Mouse (Mus musculus) forebrain, embryonic 11.5 days (tissue): ENCODE results near the gene Sh3bp5. TPM values are rescaled to one million over a fixed set of nuclear protein-coding genes. Genes with fewer than 3 reads are reported as not detected.

Source experiments
- ATAC-seq: fragments of 200-750 bp; cut with Nextera tagmentation; replicated peaks from 2 replicates; pipeline ENCODE4 v1.8.0; 2017; ENCODE audit warnings: moderate TSS enrichment; ENCODE audit not compliant: low FRiP score
- DNase-seq: peaks from one replicate; pipeline ENCODE4 v3.0.0-alpha.2; 2017; ENCODE audit warnings: low spot score
- H3K27ac ChIP-seq: fragments of 300-500 bp; sonication (generic); 2 replicates; pipeline ENCODE4 v1.5.1; 2014; ENCODE audit warnings: low read depth, low read length
- H3K27me3 ChIP-seq: fragments of 300-500 bp; sonication (generic); 2 replicates; pipeline ENCODE4 v1.6.1; 2014; ENCODE audit warnings: mild to moderate bottlenecking, low read length, mixed read lengths; ENCODE audit not compliant: control insufficient read depth, insufficient read depth
- H3K36me3 ChIP-seq: fragments of 300-500 bp; sonication (generic); 2 replicates; pipeline ENCODE4 v1.6.1; 2014; ENCODE audit warnings: mild to moderate bottlenecking, low read length, moderate library complexity, mixed read lengths; ENCODE audit not compliant: control insufficient read depth, insufficient read depth
- H3K4me1 ChIP-seq: fragments of 300-500 bp; sonication (generic); replicated peaks from 2 replicates; pipeline ENCODE4 v1.6.1; 2014; ENCODE audit warnings: low read length, mixed read lengths; ENCODE audit not compliant: control insufficient read depth, insufficient read depth
- H3K4me2 ChIP-seq: fragments of 300-500 bp; sonication (generic); 2 replicates; pipeline ENCODE4 v1.6.1; 2014; ENCODE audit warnings: low read depth, mild to moderate bottlenecking, low read length, moderate library complexity, mixed read lengths; ENCODE audit not compliant: severe bottlenecking
- H3K4me3 ChIP-seq: fragments of 300-500 bp; sonication (generic); 2 replicates; pipeline ENCODE4 v1.5.1; 2014; ENCODE audit warnings: low read depth, low read length
- H3K9ac ChIP-seq: fragments of 300-500 bp; sonication (generic); 2 replicates; pipeline ENCODE4 v1.6.1; 2014; ENCODE audit warnings: low read length
- H3K9me3 ChIP-seq: fragments of 300-500 bp; sonication (generic); 2 replicates; pipeline ENCODE4 v1.6.1; 2016; ENCODE audit warnings: low read length, mixed read lengths; ENCODE audit not compliant: control insufficient read depth
- WGBS: fragments of 180-500 bp; shearing (Covaris S2); extraction: QIAGEN DNeasy Blood & Tissue Kit; methylation state at CpG from one replicate; pipeline ENCODE4 v1.1.7; 2014; 5-methylcytosine and 5-hydroxymethylcytosine counted together
- polyA plus RNA-seq: library from polyadenylated mRNA; unstranded; fragments of >200 nt; fragmentation: Nextera tagmentation; extraction: Ambion mirVana; gene quantifications from 2 replicates; pipeline ENCODE4 v1.2.1, GENCODE M21; 2014

Gene Sh3bp5
- polyA plus RNA-seq, 1 experiment from 2014 or later: 17.4 TPM

- Histone ChIP-seq H3K36me3 (no peaks in the 10 kb centered on the region), H3K27ac (no peak overlapping the region), H3K27me3 (no peaks in the 10 kb centered on the region; the same call in 1 of the 2 replicates), H3K4me2 (no peak overlapping the region), H3K4me3 (no peak overlapping the region), H3K9ac (no peak overlapping the region), H3K4me1 (no peaks in the 10 kb centered on the region; the same call in 1 of the 2 replicates), H3K9me3 (no peaks in the 10 kb centered on the region)
- no peak for DNase-seq
- no peak for ATAC-seq
- 54% methylated on average over 5 of the region's 5 CpGs for WGBS
Measured at GRCm38 (mm10) chr14:31325551-31325950, 110.3 kb downstream of the Sh3bp5 start.

- DNase-seq (no peak), ATAC-seq (no peak)
- H3K4me2 ChIP-seq: no peak overlapping the region
- no peaks in the 10 kb centered on the region for H3K36me3 ChIP-seq
- H3K27ac ChIP-seq: no peak overlapping the region
- no peaks in the 10 kb centered on the region for H3K27me3 ChIP-seq
- no peaks in the 10 kb centered on the region for H3K9me3 ChIP-seq
- H3K4me1 ChIP-seq: no peaks in the 10 kb centered on the region; the same call in 1 of the 2 replicates
- no peak overlapping the region for H3K4me3 ChIP-seq
- no peak overlapping the region for H3K9ac ChIP-seq
- 68% methylated on average over 10 of the region's 10 CpGs for WGBS
Measured at GRCm38 (mm10) chr14:31324851-31325250, 111.0 kb downstream of the Sh3bp5 start.

- Histone ChIP-seq H3K9ac (peak within 1 kb of the TSS; percentile 50), H3K27ac (no peak within 1 kb of the TSS), H3K4me1 (no peaks in the 10 kb centered on the region; the same call in 1 of the 2 replicates), H3K4me3 (peak within 1 kb of the TSS; percentile 26), H3K9me3 (no peaks in the 10 kb centered on the region), H3K36me3 (no peaks in the 10 kb centered on the region), H3K27me3 (no peaks in the 10 kb centered on the region), H3K4me2 (peak within 1 kb of the TSS; percentile 55)
- peak; percentile 69 for DNase-seq
- 35% methylated on average over 28 of the region's 28 CpGs for WGBS
- ATAC-seq: 0 out of 2 replicates have a peak, but pooled peaks have one; percentile 36
Measured at GRCm38 (mm10) chr14:31323849-31324792, 111.8 kb downstream of the Sh3bp5 start, which contains the start of gene Dnah1. TSS of gene Dnah1 (minus strand) at chr14:31323896.

GRCm38 (mm10) chr14:31323189-31323588 is 112.7 kb downstream of the Sh3bp5 start:
- Histone ChIP-seq H3K4me1 (no peaks in the 10 kb centered on the region; the same call in 1 of the 2 replicates), H3K9me3 (no peaks in the 10 kb centered on the region), H3K27ac (no peak overlapping the region), H3K27me3 (no peaks in the 10 kb centered on the region), H3K4me2 (peak overlapping the region; percentile 55), H3K4me3 (peak overlapping the region; percentile 26), H3K36me3 (no peaks in the 10 kb centered on the region), H3K9ac (peak overlapping the region; percentile 50)
- 83% methylated on average over 4 of the region's 4 CpGs for WGBS
- DNase-seq (no peak), ATAC-seq (no peak)

GRCm38 (mm10) chr14:31322191-31322590 is 113.7 kb downstream of the Sh3bp5 start:
- no peak for ATAC-seq
- DNase-seq: no peak
- WGBS: 81% methylated on average over 3 of the region's 3 CpGs

GRCm38 (mm10) chr14:31321181-31321580 is 114.7 kb downstream of the Sh3bp5 start:
- no peak overlapping the region for H3K27ac ChIP-seq
- ATAC-seq (no peak), DNase-seq (no peak)
- no peaks in the 10 kb centered on the region for H3K9me3 ChIP-seq
- 82% methylated on average over 11 of the region's 11 CpGs for WGBS
- H3K9ac ChIP-seq: no peak overlapping the region
- H3K27me3 ChIP-seq: no peaks in the 10 kb centered on the region
- no peak overlapping the region for H3K4me2 ChIP-seq
- no peak overlapping the region for H3K4me3 ChIP-seq
- H3K36me3 ChIP-seq: no peaks in the 10 kb centered on the region
- H3K4me1 ChIP-seq: no peaks in the 10 kb centered on the region; the same call in 1 of the 2 replicates

More at GRCm38 (mm10) chr14:31322191-31322590, 113.7 kb downstream of the Sh3bp5 start:
- Histone ChIP-seq H3K4me2 (no peak overlapping the region), H3K27ac (no peak overlapping the region), H3K9me3 (no peaks in the 10 kb centered on the region), H3K27me3 (no peaks in the 10 kb centered on the region), H3K9ac (no peak overlapping the region), H3K4me1 (no peaks in the 10 kb centered on the region; the same call in 1 of the 2 replicates), H3K36me3 (no peaks in the 10 kb centered on the region), H3K4me3 (no peak overlapping the region)

- Histone ChIP-seq H3K4me1 (no peaks in the 10 kb centered on the region; the same call in 1 of the 2 replicates), H3K4me3 (no peak overlapping the region), H3K27ac (no peak overlapping the region), H3K27me3 (no peaks in the 10 kb centered on the region), H3K36me3 (no peaks in the 10 kb centered on the region), H3K4me2 (no peak overlapping the region), H3K9me3 (no peaks in the 10 kb centered on the region), H3K9ac (no peak overlapping the region)
- DNase-seq (peak; percentile 23), ATAC-seq (no peak)
- WGBS: 89% methylated on average over 10 of the region's 10 CpGs
Measured at GRCm38 (mm10) chr14:31319546-31319945, 116.3 kb downstream of the Sh3bp5 start.

GRCm38 (mm10) chr14:31317754-31318153 is 118.1 kb downstream of the Sh3bp5 start:
- H3K4me2 ChIP-seq: no peak overlapping the region
- H3K4me1 ChIP-seq: no peaks in the 10 kb centered on the region
- H3K27me3 ChIP-seq: no peaks in the 10 kb centered on the region
- H3K9ac ChIP-seq: no peak overlapping the region
- DNase-seq: no peak
- WGBS: 77% methylated on average over 3 of the region's 3 CpGs
- H3K4me3 ChIP-seq: no peak overlapping the region
- no peak overlapping the region for H3K27ac ChIP-seq
- ATAC-seq: no peak
- no peaks in the 10 kb centered on the region for H3K9me3 ChIP-seq
- no peaks in the 10 kb centered on the region for H3K36me3 ChIP-seq
